Mouse (Mus musculus) hindbrain, postnatal 0 days (tissue): ENCODE results near the gene Tdrd1. TPM values are rescaled to one million over a fixed set of nuclear protein-coding genes. Genes with fewer than 3 reads are reported as not detected.

Source experiments
- ATAC-seq: fragments of 200-750 bp; cut with Nextera tagmentation; 2 replicates; pipeline ENCODE4 v1.8.0; 2017; ENCODE audit warnings: mild to moderate bottlenecking, moderate TSS enrichment, moderate library complexity
- DNase-seq: peaks from one replicate; pipeline ENCODE4 v3.0.0-alpha.2; 2015; ENCODE audit warnings: low spot score
- H3K27ac ChIP-seq: fragments of 300-500 bp; sonication (generic); 2 replicates; pipeline ENCODE4 v1.5.1; 2014; ENCODE audit warnings: mild to moderate bottlenecking
- H3K27me3 ChIP-seq: fragments of 300-500 bp; sonication (generic); 2 replicates; pipeline ENCODE4 v1.6.1; 2014; ENCODE audit warnings: low read length, mixed read lengths; ENCODE audit not compliant: insufficient read depth
- H3K36me3 ChIP-seq: fragments of 300-500 bp; sonication (generic); 2 replicates; pipeline ENCODE4 v1.6.1; 2014; ENCODE audit warnings: low read length, mixed read lengths; ENCODE audit not compliant: insufficient read depth
- H3K4me1 ChIP-seq: fragments of 300-500 bp; sonication (generic); 2 replicates; pipeline ENCODE4 v1.6.1; 2014; ENCODE audit warnings: antibody characterized with exemption, low read length, mixed read lengths; ENCODE audit not compliant: insufficient read depth
- H3K4me2 ChIP-seq: fragments of 300-500 bp; sonication (generic); 2 replicates; pipeline ENCODE4 v1.6.1; 2014; ENCODE audit warnings: low read depth, mild to moderate bottlenecking, low read length, moderate library complexity, mixed read lengths
- H3K4me3 ChIP-seq: fragments of 300-500 bp; sonication (generic); 2 replicates; pipeline ENCODE4 v1.5.1; 2014; ENCODE audit warnings: low read length
- H3K9ac ChIP-seq: fragments of 300-500 bp; sonication (generic); replicated peaks from 2 replicates; pipeline ENCODE4 v1.6.1; 2014; ENCODE audit warnings: mild to moderate bottlenecking, low read length, moderate library complexity, mixed read lengths
- H3K9me3 ChIP-seq: fragments of 300-500 bp; sonication (generic); 2 replicates; pipeline ENCODE4 v1.6.1; 2016; ENCODE audit warnings: low read length, mixed read lengths
- CTCF ChIP-seq: IDR thresholded peaks from 2 replicates; pipeline ENCODE4 v1.5.1; 2016; ENCODE audit warnings: antibody characterized with exemption, control low read depth, low read depth
- WGBS: fragments of 180-500 bp; shearing (Covaris S2); extraction: QIAGEN DNeasy Blood & Tissue Kit; methylation state at CpG from one replicate; pipeline ENCODE4 v1.1.7; 2014; 5-methylcytosine and 5-hydroxymethylcytosine counted together
- polyA plus RNA-seq: library from polyadenylated mRNA; unstranded; fragments of >200 nt; fragmentation: Nextera tagmentation; extraction: Ambion mirVana; gene quantifications from 2 replicates; pipeline ENCODE4 v1.2.1, GENCODE M21; 2015
- total RNA-seq: library from RNA; depleted of rRNA; stranded (reverse); fragments of >200 nt; gene quantifications from 2 replicates; pipeline ENCODE4 v1.2.3, GENCODE M21; 2014

The Tdrd1 gene
- total and polyA plus RNA-seq, 2 experiments from 2014 or later = 0.68 to 0.94 TPM

DNA sequence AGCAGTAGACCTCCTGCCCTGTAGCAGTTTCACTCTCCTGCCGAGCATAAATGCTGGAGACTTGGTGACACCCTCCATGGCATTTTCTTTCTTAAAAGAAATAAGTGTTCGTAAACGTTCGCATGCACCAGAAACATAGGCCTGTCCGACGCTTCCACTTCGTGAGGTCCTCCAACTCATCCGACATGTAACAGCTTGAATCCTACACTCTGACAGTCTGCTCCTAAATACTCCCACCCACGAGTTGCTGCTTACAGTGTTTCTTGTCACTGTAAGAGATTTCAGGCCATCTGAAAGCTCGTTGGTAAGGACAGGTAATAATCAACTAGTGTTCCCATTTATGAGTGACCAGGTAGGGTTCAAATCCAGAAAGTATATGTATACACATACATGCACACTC lies 61.9 kb downstream of the Tdrd1 start:
- Histone ChIP-seq H3K4me2 (no peak overlapping the region), H3K27me3 (no peaks in the 10 kb centered on the region), H3K27ac (no peak overlapping the region), H3K9me3 (no peaks in the 10 kb centered on the region), H3K9ac (no peak overlapping the region), H3K4me1 (no peaks in the 10 kb centered on the region), H3K36me3 (no peaks in the 10 kb centered on the region), H3K4me3 (no peak overlapping the region)
- no peak for DNase-seq
- ATAC-seq = no peak
- WGBS = 84% methylated on average over 10 of the region's 10 CpGs
- TF ChIP-seq CTCF = no peak

DNA sequence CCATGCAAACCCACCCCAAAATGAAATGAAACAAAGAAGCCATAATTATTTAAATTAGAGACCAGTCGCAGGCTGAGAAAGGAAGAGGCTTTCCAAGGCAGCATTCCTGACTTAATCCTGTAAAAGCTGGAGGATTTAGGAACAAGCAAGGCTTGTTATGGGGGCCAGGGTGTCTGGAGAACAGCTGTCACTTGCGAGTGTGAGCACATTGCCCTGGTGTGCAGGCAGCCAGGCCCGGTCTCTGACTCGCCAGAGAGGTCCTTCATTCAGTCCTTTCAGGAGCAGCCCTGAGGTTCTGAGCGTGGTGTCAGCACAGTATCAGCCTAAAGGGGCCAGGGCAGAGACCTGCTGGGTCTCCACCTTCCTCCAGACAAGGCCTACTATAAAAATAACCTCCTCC lies 62.6 kb downstream of the Tdrd1 start:
- no peak for TF ChIP-seq CTCF

DNA sequence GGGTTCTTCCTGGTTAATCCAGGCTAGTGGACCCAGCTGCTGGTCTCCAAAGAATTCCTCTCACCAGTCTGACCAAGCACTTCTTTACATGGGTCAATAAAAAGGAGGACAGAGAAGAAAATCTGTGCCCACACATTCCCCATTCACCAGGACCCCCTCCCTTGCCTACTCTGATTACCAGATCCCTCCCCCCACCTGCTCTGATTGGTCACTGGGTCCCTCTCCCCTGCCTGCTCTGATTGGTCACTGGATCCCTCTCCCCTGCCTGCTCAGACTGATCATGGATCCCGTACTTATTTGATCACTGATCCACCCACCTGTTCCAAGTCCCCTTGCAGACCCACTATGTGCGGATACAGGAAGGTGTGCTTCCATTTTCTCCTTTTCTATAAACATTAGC lies 65.4 kb downstream of the Tdrd1 start:
- DNase-seq (no peak), ATAC-seq (no peak)
- no peak overlapping the region for H3K4me3 ChIP-seq
- H3K9ac ChIP-seq = no peak overlapping the region
- no peaks in the 10 kb centered on the region for H3K9me3 ChIP-seq
- no peaks in the 10 kb centered on the region for H3K36me3 ChIP-seq
- H3K27me3 ChIP-seq = no peaks in the 10 kb centered on the region
- TF ChIP-seq CTCF = no peak
- 49% methylated on average over 2 of the region's 2 CpGs for WGBS
- no peak overlapping the region for H3K4me2 ChIP-seq
- H3K4me1 ChIP-seq = no peaks in the 10 kb centered on the region
- H3K27ac ChIP-seq = no peak overlapping the region

More for the DNA sequence above, 62.6 kb downstream of the Tdrd1 start:
- H3K4me1 ChIP-seq = no peaks in the 10 kb centered on the region
- H3K27ac ChIP-seq = no peak overlapping the region
- ATAC-seq (no peak), DNase-seq (no peak)
- H3K36me3 ChIP-seq = no peaks in the 10 kb centered on the region
- H3K9ac ChIP-seq = no peak overlapping the region
- 57% methylated on average over 5 of the region's 5 CpGs for WGBS
- no peak overlapping the region for H3K4me2 ChIP-seq
- no peaks in the 10 kb centered on the region for H3K9me3 ChIP-seq
- no peaks in the 10 kb centered on the region for H3K27me3 ChIP-seq
- H3K4me3 ChIP-seq = no peak overlapping the region

DNA sequence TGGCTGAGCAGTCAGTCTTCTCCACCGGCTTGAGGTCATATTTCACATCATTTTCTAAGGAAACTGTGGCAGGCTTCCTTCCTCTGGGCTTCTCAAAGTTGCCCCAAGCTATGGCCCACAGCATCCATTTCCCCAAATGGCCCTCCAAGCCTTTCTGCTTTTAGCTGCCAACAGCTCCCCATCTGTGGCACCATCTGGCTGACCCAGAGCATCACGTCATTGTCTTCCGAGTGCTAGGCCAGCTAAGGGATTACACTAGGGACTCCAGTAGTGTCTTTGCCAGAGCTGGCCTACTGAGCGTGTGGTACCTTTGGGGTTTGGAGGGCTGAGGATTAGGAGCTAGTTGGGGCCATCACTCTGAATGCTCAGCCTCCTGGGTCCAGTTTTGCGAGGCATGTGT lies 66.6 kb downstream of the Tdrd1 start:
- Histone ChIP-seq H3K9me3 (no peaks in the 10 kb centered on the region), H3K36me3 (no peaks in the 10 kb centered on the region), H3K4me1 (no peaks in the 10 kb centered on the region), H3K4me2 (no peak overlapping the region), H3K27ac (no peak overlapping the region), H3K9ac (no peak overlapping the region), H3K4me3 (no peak overlapping the region), H3K27me3 (no peaks in the 10 kb centered on the region)
- ATAC-seq = no peak
- no peak for TF ChIP-seq CTCF
- DNase-seq = peak; percentile 24
- 63% methylated on average over 5 of the region's 5 CpGs for WGBS

DNA sequence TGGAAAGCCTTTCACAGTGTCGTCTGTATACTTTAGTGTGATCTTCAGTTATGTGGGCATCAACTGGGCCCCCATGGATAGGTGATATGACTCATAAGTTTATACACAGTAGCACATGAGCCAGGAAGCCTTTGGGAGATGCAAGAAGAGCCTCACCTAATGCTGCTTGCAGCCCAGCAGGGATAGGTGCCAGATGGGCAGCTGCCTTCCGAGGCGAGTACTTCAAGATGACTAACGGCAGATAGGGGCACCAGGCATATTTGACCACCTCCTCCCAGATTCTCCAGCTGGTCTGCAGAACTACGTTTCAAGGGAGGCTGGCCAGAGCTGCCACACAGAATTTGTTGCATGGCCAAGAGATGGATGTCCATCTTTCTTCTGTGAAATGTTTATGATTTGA lies 67.3 kb downstream of the Tdrd1 start:
- H3K27me3 ChIP-seq = no peaks in the 10 kb centered on the region
- no peak overlapping the region for H3K4me3 ChIP-seq
- WGBS = 74% methylated on average over 5 of the region's 5 CpGs
- no peak overlapping the region for H3K27ac ChIP-seq
- DNase-seq (no peak), ATAC-seq (no peak)
- H3K9me3 ChIP-seq = no peaks in the 10 kb centered on the region
- no peak overlapping the region for H3K9ac ChIP-seq
- H3K4me1 ChIP-seq = no peaks in the 10 kb centered on the region
- no peaks in the 10 kb centered on the region for H3K36me3 ChIP-seq
- TF ChIP-seq CTCF = no peak
- no peak overlapping the region for H3K4me2 ChIP-seq

DNA sequence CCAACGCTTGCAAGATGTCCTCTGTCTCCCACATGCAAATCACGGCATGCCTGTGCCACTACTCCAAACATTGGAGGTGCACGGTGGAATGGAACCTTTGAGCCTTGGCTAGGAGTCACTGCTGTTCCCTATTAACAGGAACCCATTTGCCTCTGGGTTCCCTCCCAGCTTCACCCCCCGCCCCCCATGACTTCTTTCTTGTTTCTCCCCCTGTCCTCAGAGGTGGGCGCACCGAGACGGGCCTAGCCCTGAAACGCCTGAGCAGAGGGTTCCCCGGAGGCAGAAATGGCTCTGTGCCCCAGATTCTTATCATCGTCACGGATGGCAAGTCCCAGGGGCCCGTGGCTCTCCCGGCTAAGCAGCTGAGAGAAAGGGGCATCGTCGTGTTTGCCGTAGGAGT lies 71.6 kb downstream of the Tdrd1 start:
- H3K4me3 ChIP-seq = no peak overlapping the region
- H3K36me3 ChIP-seq = no peaks in the 10 kb centered on the region
- WGBS = 76% methylated on average over 16 of the region's 16 CpGs
- no peaks in the 10 kb centered on the region for H3K27me3 ChIP-seq
- H3K9ac ChIP-seq = no peak overlapping the region
- H3K27ac ChIP-seq = no peak overlapping the region
- TF ChIP-seq CTCF = no peak
- no peaks in the 10 kb centered on the region for H3K4me1 ChIP-seq
- no peak for DNase-seq
- no peaks in the 10 kb centered on the region for H3K9me3 ChIP-seq
- H3K4me2 ChIP-seq = no peak overlapping the region
- no peak for ATAC-seq

DNA sequence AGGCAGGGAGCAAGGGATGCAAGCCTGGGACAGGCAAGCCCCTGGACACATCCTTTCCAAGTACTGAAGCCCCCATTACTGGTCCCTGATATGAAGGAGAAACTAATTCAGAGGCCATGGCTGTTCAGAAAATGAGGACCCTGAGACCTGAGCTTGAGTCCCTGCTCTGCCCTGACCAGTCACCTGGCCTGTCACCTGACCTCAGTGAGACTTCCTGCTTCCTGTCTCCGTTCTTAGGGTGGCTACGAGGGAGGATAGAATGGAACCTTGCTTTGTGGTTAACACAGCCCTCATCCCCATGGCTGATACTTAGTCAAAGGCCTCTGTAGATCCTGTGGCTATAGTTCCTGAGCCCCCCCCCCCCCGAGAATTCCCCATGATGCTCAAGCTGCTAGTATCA lies 78.1 kb downstream of the Tdrd1 start:
- DNase-seq (no peak), ATAC-seq (no peak)
- Histone ChIP-seq H3K36me3 (no peaks in the 10 kb centered on the region), H3K4me2 (no peak overlapping the region), H3K9me3 (no peaks in the 10 kb centered on the region), H3K4me1 (no peaks in the 10 kb centered on the region), H3K27ac (no peak overlapping the region), H3K4me3 (no peak overlapping the region), H3K27me3 (no peaks in the 10 kb centered on the region), H3K9ac (no peak overlapping the region)
- 84% methylated on average over 3 of the region's 3 CpGs for WGBS
- no peak for TF ChIP-seq CTCF

DNA sequence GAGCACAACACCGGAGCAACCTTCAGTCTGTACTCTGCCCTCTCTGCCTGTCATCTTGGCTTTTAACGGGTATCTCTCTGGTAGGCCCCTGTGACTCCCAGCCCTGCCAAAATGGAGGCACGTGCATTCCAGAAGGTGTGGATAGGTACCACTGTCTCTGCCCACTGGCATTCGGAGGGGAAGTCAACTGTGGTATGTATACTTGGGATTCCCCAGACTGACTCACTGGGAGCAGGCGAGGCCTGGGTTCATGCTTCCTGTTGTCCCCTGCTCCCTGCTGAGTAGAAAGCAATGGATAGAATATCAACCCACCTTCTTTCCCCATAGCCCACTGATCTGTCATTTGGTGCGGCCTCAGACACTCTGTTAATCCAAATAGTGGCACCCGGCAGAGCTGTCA lies 79.4 kb downstream of the Tdrd1 start:
- Histone ChIP-seq H3K27me3 (no peaks in the 10 kb centered on the region), H3K4me1 (no peaks in the 10 kb centered on the region), H3K4me2 (no peak overlapping the region), H3K9ac (no peak overlapping the region), H3K9me3 (no peaks in the 10 kb centered on the region), H3K36me3 (no peaks in the 10 kb centered on the region), H3K27ac (no peak overlapping the region), H3K4me3 (no peak overlapping the region)
- DNase-seq (no peak), ATAC-seq (no peak)
- TF ChIP-seq CTCF = no peak
- WGBS = 84% methylated on average over 7 of the region's 7 CpGs
